Mouse (Mus musculus): Measurements from ENCODE around the gene BC051142. TPM values are rescaled to one million over a fixed set of nuclear protein-coding genes. Genes with fewer than 3 reads are reported as not detected.
"Not testable (repeated sequence)": the region's sequence is repeated elsewhere in the genome, so short reads cannot be mapped to it uniquely, and the experiment has no call there.

Gene BC051142
- total RNA-seq, 2 experiments from 2014 or later: 0.34 TPM; not detected in 1

- DNase-seq (ENCODE audit: low spot score): no peak
- intact Hi-C loops (cut with DNase I): no loop called here
Measured at GRCm38 (mm10) chr17:34496539-34496938, 97.9 kb downstream of the BC051142 start.

- intact Hi-C loops (cut with DNase I); DNase-seq (ENCODE audit: low spot score): not testable (repeated sequence)
Measured at GRCm38 (mm10) chr17:34497319-34497718, 98.7 kb downstream of the BC051142 start.

GRCm38 (mm10) chr17:34497726-34498125 is 99.1 kb downstream of the BC051142 start:
- intact Hi-C loops (cut with DNase I); DNase-seq (ENCODE audit: low spot score): not testable (repeated sequence)

GRCm38 (mm10) chr17:34507591-34507990 is 109.0 kb downstream of the BC051142 start:
- intact Hi-C loops (cut with DNase I): no loop called here
- DNase-seq (ENCODE audit: low spot score): no peak

Other genes with a start within 250 kb of the BC051142 start
- gene H2-DMb1, start 245.7 kb upstream of the BC051142 start, total RNA-seq (2021): 1 to 10 TPM; 1.1 to 1.3 TPM
- gene Tap1, start 211.3 kb upstream of the BC051142 start, total RNA-seq (2021): 1 to 10 TPM; 3.9 to 5.5 TPM
- gene Psmb9, start 211.1 kb upstream of the BC051142 start, total RNA-seq (2021): 1 to 10 TPM; 5.4 to 8.5 TPM
- 10 to 100 TPM in 1 of 2 experiments, 1 to 10 TPM in 1; 9.7 to 11.8 TPM for gene Psmb8, start 201.1 kb upstream of the BC051142 start, total RNA-seq (2021)
- 10 to 100 TPM; 21.2 to 22.0 TPM for gene Tap2, start 195.3 kb upstream of the BC051142 start, total RNA-seq (2021)
- gene H2-Ob, start 159.9 kb upstream of the BC051142 start, total RNA-seq (2021): 1 to 10 TPM in 1 of 2 experiments, under 1 TPM in 1; 0.70 to 1.5 TPM
- 10 to 100 TPM in 1 of 2 experiments, 1 to 10 TPM in 1; 9.2 to 12.6 TPM for gene H2-Ab1, start 141.1 kb upstream of the BC051142 start, total RNA-seq (2021)
- gene H2-Aa, start 111.0 kb upstream of the BC051142 start, total RNA-seq (2021): 10 to 100 TPM; 13.9 to 14.3 TPM
- gene H2-Eb1, start 93.0 kb upstream of the BC051142 start, total RNA-seq (2021): 10 to 100 TPM; 13.4 to 14.8 TPM
- not detected for gene H2-Eb2, start 73.2 kb upstream of the BC051142 start, total RNA-seq (2021)
- gene Btnl2, start 44.0 kb upstream of the BC051142 start, total RNA-seq (2021): under 1 TPM; 0.34 to 0.48 TPM
- not detected for gene Btnl1, start 21.7 kb upstream of the BC051142 start, total RNA-seq (2021)
- gene Btnl4, start 78.5 kb downstream of the BC051142 start, total RNA-seq (2021): not detected
- not detected for gene Btnl6, start 118.5 kb downstream of the BC051142 start, total RNA-seq (2021)
- 10 to 100 TPM; 35.3 to 47.2 TPM for gene Notch4, start 165.4 kb downstream of the BC051142 start, total RNA-seq (2021)
- gene Gpsm3, start 191.0 kb downstream of the BC051142 start, total RNA-seq (2021): 1 to 10 TPM; 4.1 to 4.2 TPM
- gene Pbx2, start 192.4 kb downstream of the BC051142 start, total RNA-seq (2021): 10 to 100 TPM; 17.6 to 17.8 TPM
- under 1 TPM in 1 of 2 experiments, not detected in 1; 0.56 TPM for gene Ager, start 199.0 kb downstream of the BC051142 start, total RNA-seq (2021)
- gene Rnf5, start 204.9 kb downstream of the BC051142 start, total RNA-seq (2021): 10 to 100 TPM; 34.9 to 35.0 TPM
- gene Agpat1, start 205.4 kb downstream of the BC051142 start, total RNA-seq (2021): 10 to 100 TPM; 65.8 to 66.8 TPM
- 1 to 10 TPM; 1.7 to 1.8 TPM for gene Egfl8, start 217.2 kb downstream of the BC051142 start, total RNA-seq (2021)
- 10 to 100 TPM; 53.2 to 53.7 TPM for gene Ppt2, start 229.7 kb downstream of the BC051142 start, total RNA-seq (2021)
- 1 to 10 TPM; 1.1 to 1.9 TPM for gene Prrt1, start 230.7 kb downstream of the BC051142 start, total RNA-seq (2021)
- gene Fkbpl, start 245.9 kb downstream of the BC051142 start, total RNA-seq (2021): 1 to 10 TPM; 6.2 to 6.6 TPM
- gene Atf6b, start 248.3 kb downstream of the BC051142 start, total RNA-seq (2021): 10 to 100 TPM; 15.6 to 17.8 TPM